Mouse (Mus musculus) limb, embryonic 14.5 days (tissue): ENCODE results near the gene Ttc7. TPM values are rescaled to one million over a fixed set of nuclear protein-coding genes. Genes with fewer than 3 reads are reported as not detected.

ENCODE experiments used
- ATAC-seq: fragments of 200-750 bp; cut with Nextera tagmentation; 2 replicates; pipeline ENCODE4 v1.8.0; 2017; ENCODE audit warnings: low read depth, moderate number of reproducible peaks, moderate TSS enrichment; ENCODE audit not compliant: low FRiP score
- DNase-seq: peaks from one replicate; pipeline ENCODE4 v3.0.0-alpha.2; 2015; ENCODE audit warnings: low spot score
- H3K27ac ChIP-seq: fragments of 300-500 bp; sonication (generic); replicated peaks from 2 replicates; pipeline ENCODE4 v1.5.1; 2014; ENCODE audit warnings: low read depth, mild to moderate bottlenecking, low read length, moderate library complexity, mixed read lengths
- H3K27me3 ChIP-seq: fragments of 300-500 bp; sonication (generic); 2 replicates; pipeline ENCODE4 v1.6.1; 2014; ENCODE audit warnings: low read length, mixed read lengths; ENCODE audit not compliant: control insufficient read depth, insufficient read depth
- H3K36me3 ChIP-seq: fragments of 300-500 bp; sonication (generic); 2 replicates; pipeline ENCODE4 v1.6.1; 2014; ENCODE audit warnings: mild to moderate bottlenecking, low read length, moderate library complexity, mixed read lengths; ENCODE audit not compliant: control insufficient read depth, insufficient read depth
- H3K4me1 ChIP-seq: fragments of 300-500 bp; sonication (generic); 2 replicates; pipeline ENCODE4 v1.6.1; 2014; ENCODE audit warnings: antibody characterized with exemption, low read length, mixed read lengths; ENCODE audit not compliant: control insufficient read depth, insufficient read depth
- H3K4me2 ChIP-seq: fragments of 300-500 bp; sonication (generic); replicated peaks from 2 replicates; pipeline ENCODE4 v1.6.1; 2014; ENCODE audit warnings: low read depth, mild to moderate bottlenecking, low read length, moderate library complexity; ENCODE audit not compliant: severe bottlenecking
- H3K4me3 ChIP-seq: fragments of 300-500 bp; sonication (generic); replicated peaks from 2 replicates; pipeline ENCODE4 v1.5.1; 2014; ENCODE audit warnings: low read length
- H3K9ac ChIP-seq: fragments of 300-500 bp; sonication (generic); 2 replicates; pipeline ENCODE4 v1.6.1; 2014; ENCODE audit warnings: mild to moderate bottlenecking, low read depth, low read length, moderate library complexity; ENCODE audit not compliant: severe bottlenecking
- H3K9me3 ChIP-seq: fragments of 300-500 bp; sonication (generic); 2 replicates; pipeline ENCODE4 v1.6.1; 2016; ENCODE audit warnings: low read length; ENCODE audit not compliant: control insufficient read depth
- POLR2A ChIP-seq: fragments of 200-500 bp; IDR thresholded peaks from 2 replicates; pipeline ENCODE4 v1.8.0; 2012; ENCODE audit warnings: inconsistent platforms, mild to moderate bottlenecking, moderate library complexity, borderline replicate concordance; ENCODE audit not compliant: insufficient read depth, insufficient read length; ENCODE audit errors: extremely low read depth
- WGBS: fragments of 180-500 bp; shearing (Covaris S2); extraction: QIAGEN DNeasy Blood & Tissue Kit; methylation state at CpG from one replicate; pipeline ENCODE4 v1.1.7; 2014; 5-methylcytosine and 5-hydroxymethylcytosine counted together
- polyA plus RNA-seq, 2 experiments: library from polyadenylated mRNA; depleted of rRNA in 1 of 2; stranded (reverse) in 1 of 2; unstranded in 1 of 2; fragments of >200 nt; fragmentation: Nextera tagmentation in 1 of 2; extraction: Ambion mirVana in 1 of 2; gene quantifications; 2 replicates each; pipeline versions ENCODE4 v1.2.1 to v1.2.3; 2012 to 2014

Ttc7 gene
- polyA plus RNA-seq, 2 experiments = 7.8 to 9.4 TPM

- no peak for TF ChIP-seq POLR2A
- no peak for ATAC-seq
- WGBS = 69% methylated on average over 3 of the region's 3 CpGs
Measured at GRCm38 (mm10) chr17:87385835-87386234, 103.1 kb downstream of the Ttc7 start.

GRCm38 (mm10) chr17:87387068-87387467 is 104.4 kb downstream of the Ttc7 start:
- H3K4me1 ChIP-seq = peaks cover 10% of the 10 kb centered on the region
- no peak for DNase-seq
- 9% methylated on average over 4 of the region's 5 CpGs for WGBS
- no peak overlapping the region for H3K9ac ChIP-seq
- H3K4me3 ChIP-seq = no peak overlapping the region
- no peaks in the 10 kb centered on the region for H3K9me3 ChIP-seq
- H3K36me3 ChIP-seq = no peaks in the 10 kb centered on the region
- no peak for TF ChIP-seq POLR2A
- H3K27ac ChIP-seq = no peak overlapping the region
- no peak for ATAC-seq
- no peaks in the 10 kb centered on the region for H3K27me3 ChIP-seq
- H3K4me2 ChIP-seq = no peak overlapping the region

More at GRCm38 (mm10) chr17:87385835-87386234, 103.1 kb downstream of the Ttc7 start:
- Histone ChIP-seq H3K27ac (no peak overlapping the region), H3K9me3 (no peaks in the 10 kb centered on the region), H3K4me1 (peaks cover 2% of the 10 kb centered on the region; the same call in 1 of the 2 replicates), H3K36me3 (no peaks in the 10 kb centered on the region), H3K4me3 (no peak overlapping the region), H3K27me3 (no peaks in the 10 kb centered on the region), H3K9ac (no peak overlapping the region), H3K4me2 (no peak overlapping the region)
- no peak for DNase-seq

- no peak overlapping the region for H3K27ac ChIP-seq
- TF ChIP-seq POLR2A = no peak
- WGBS = 42% methylated on average over 7 of the region's 7 CpGs
- H3K27me3 ChIP-seq = no peaks in the 10 kb centered on the region
- H3K9me3 ChIP-seq = no peaks in the 10 kb centered on the region
- ATAC-seq (peak; percentile 47; the same call in 1 of the 2 replicates), DNase-seq (peak; percentile 56)
- no peak overlapping the region for H3K4me3 ChIP-seq
- H3K9ac ChIP-seq = no peak overlapping the region
- no peak overlapping the region for H3K4me2 ChIP-seq
- peaks cover 10% of the 10 kb centered on the region for H3K4me1 ChIP-seq
- no peaks in the 10 kb centered on the region for H3K36me3 ChIP-seq
Measured at GRCm38 (mm10) chr17:87391242-87391641, 108.6 kb downstream of the Ttc7 start.

- DNase-seq = no peak
- H3K4me2 ChIP-seq = no peak overlapping the region
- no peak overlapping the region for H3K4me3 ChIP-seq
- no peaks in the 10 kb centered on the region for H3K4me1 ChIP-seq
- TF ChIP-seq POLR2A = no peak
- no peaks in the 10 kb centered on the region for H3K9me3 ChIP-seq
- WGBS = 73% methylated on average over 11 of the region's 11 CpGs
- no peak overlapping the region for H3K27ac ChIP-seq
- H3K27me3 ChIP-seq = no peaks in the 10 kb centered on the region
- no peak for ATAC-seq
- no peaks in the 10 kb centered on the region for H3K36me3 ChIP-seq
- H3K9ac ChIP-seq = no peak overlapping the region
Measured at GRCm38 (mm10) chr17:87397088-87397487, 114.4 kb downstream of the Ttc7 start.

GRCm38 (mm10) chr17:87402444-87402843 is 119.8 kb downstream of the Ttc7 start:
- 87% methylated on average over 11 of the region's 11 CpGs for WGBS
- no peaks in the 10 kb centered on the region for H3K36me3 ChIP-seq
- DNase-seq = no peak

GRCm38 (mm10) chr17:87403462-87403861 is 120.8 kb downstream of the Ttc7 start:
- no peaks in the 10 kb centered on the region for H3K36me3 ChIP-seq
- H3K9ac ChIP-seq = no peak overlapping the region
- no peak overlapping the region for H3K4me2 ChIP-seq
- ATAC-seq (no peak), DNase-seq (no peak)
- WGBS = 85% methylated on average over 4 of the region's 4 CpGs
- no peaks in the 10 kb centered on the region; the same call in 1 of the 2 replicates for H3K4me1 ChIP-seq
- H3K27ac ChIP-seq = no peak overlapping the region
- H3K9me3 ChIP-seq = no peaks in the 10 kb centered on the region
- no peak for TF ChIP-seq POLR2A
- no peaks in the 10 kb centered on the region for H3K27me3 ChIP-seq
- no peak overlapping the region for H3K4me3 ChIP-seq

More at GRCm38 (mm10) chr17:87402444-87402843, 119.8 kb downstream of the Ttc7 start:
- H3K4me2 ChIP-seq = no peak overlapping the region
- no peak overlapping the region for H3K4me3 ChIP-seq
- H3K9ac ChIP-seq = no peak overlapping the region
- no peak for ATAC-seq
- TF ChIP-seq POLR2A = no peak
- no peak overlapping the region for H3K27ac ChIP-seq
- H3K27me3 ChIP-seq = no peaks in the 10 kb centered on the region
- H3K9me3 ChIP-seq = no peaks in the 10 kb centered on the region
- no peaks in the 10 kb centered on the region for H3K4me1 ChIP-seq
